Mouse (Mus musculus): ENCODE measurements at regions not wholly inside any gene's neighbourhood (a gene's known extent, or its start where the extent isn't known, plus 50 kb on each side); places are given as distances from the start of the nearest gene placed in this dataset.

- Histone ChIP-seq H3K4me2 (replicated peaks) (no peak overlapping the region), H3K27ac (no peak overlapping the region), H3K9me3 (ENCODE audit: control insufficient read depth, low read length) (no peaks in the 10 kb centered on the region), H3K9ac (no peak overlapping the region), H3K36me3 (replicated peaks; ENCODE audit: control insufficient read depth, insufficient read depth) (no peaks in the 10 kb centered on the region), H3K4me1 (replicated peaks; ENCODE audit: control insufficient read depth, insufficient read depth, low read length) (no peaks in the 10 kb centered on the region), H3K27me3 (ENCODE audit: control insufficient read depth, insufficient read depth, low read length) (no peaks in the 10 kb centered on the region), H3K4me3 (replicated peaks; ENCODE audit: low read length) (no peak overlapping the region)
- WGBS = 40% methylated on average over 3 of the region's 3 CpGs
- ATAC-seq (ENCODE audit: low FRiP score) = no peak
- DNase-seq (ENCODE audit: low spot score) = no peak
Measured at GRCm38 (mm10) chr2:95142151-95142550, 704.2 kb upstream of the Api5 start.

GRCm38 (mm10) chr2:95140116-95140515, 702.2 kb upstream of the Api5 start:
- Histone ChIP-seq H3K9me3 (ENCODE audit: control insufficient read depth, low read length) (no peaks in the 10 kb centered on the region), H3K36me3 (replicated peaks; ENCODE audit: control insufficient read depth, insufficient read depth) (no peaks in the 10 kb centered on the region), H3K4me2 (replicated peaks) (no peak overlapping the region), H3K9ac (no peak overlapping the region), H3K27ac (no peak overlapping the region), H3K4me1 (replicated peaks; ENCODE audit: control insufficient read depth, insufficient read depth, low read length) (no peaks in the 10 kb centered on the region), H3K4me3 (replicated peaks; ENCODE audit: low read length) (no peak overlapping the region), H3K27me3 (ENCODE audit: control insufficient read depth, insufficient read depth, low read length) (no peaks in the 10 kb centered on the region)
- no peak for ATAC-seq (ENCODE audit: low FRiP score)
- 34% methylated on average over 1 of the region's 1 CpGs for WGBS
- no peak for DNase-seq (ENCODE audit: low spot score)

GRCm38 (mm10) chr2:95136636-95137035, 698.7 kb upstream of the Api5 start:
- H3K36me3 ChIP-seq (replicated peaks; ENCODE audit: control insufficient read depth, insufficient read depth) = no peaks in the 10 kb centered on the region
- no peaks in the 10 kb centered on the region for H3K9me3 ChIP-seq (ENCODE audit: control insufficient read depth, low read length)
- 88% methylated on average over 6 of the region's 6 CpGs for WGBS
- DNase-seq (ENCODE audit: low spot score) (no peak), ATAC-seq (ENCODE audit: low FRiP score) (no peak)
- H3K4me3 ChIP-seq (replicated peaks; ENCODE audit: low read length) = no peak overlapping the region
- no peaks in the 10 kb centered on the region for H3K27me3 ChIP-seq (ENCODE audit: control insufficient read depth, insufficient read depth, low read length)
- no peaks in the 10 kb centered on the region for H3K4me1 ChIP-seq (replicated peaks; ENCODE audit: control insufficient read depth, insufficient read depth, low read length)
- H3K27ac ChIP-seq = no peak overlapping the region
- no peak overlapping the region for H3K4me2 ChIP-seq (replicated peaks)
- no peak overlapping the region for H3K9ac ChIP-seq

GRCm38 (mm10) chr2:95131181-95131580, 693.2 kb upstream of the Api5 start:
- Histone ChIP-seq H3K4me2 (replicated peaks) (no peak overlapping the region), H3K27me3 (ENCODE audit: control insufficient read depth, insufficient read depth, low read length) (no peaks in the 10 kb centered on the region), H3K36me3 (replicated peaks; ENCODE audit: control insufficient read depth, insufficient read depth) (no peaks in the 10 kb centered on the region), H3K9ac (no peak overlapping the region), H3K4me3 (replicated peaks; ENCODE audit: low read length) (no peak overlapping the region), H3K9me3 (ENCODE audit: control insufficient read depth, low read length) (no peaks in the 10 kb centered on the region), H3K4me1 (replicated peaks; ENCODE audit: control insufficient read depth, insufficient read depth, low read length) (no peaks in the 10 kb centered on the region), H3K27ac (no peak overlapping the region)
- WGBS = 77% methylated on average over 2 of the region's 2 CpGs
- ATAC-seq (ENCODE audit: low FRiP score) = no peak
- DNase-seq (ENCODE audit: low spot score) = no peak

GRCm38 (mm10) chr2:95128721-95129120, 690.8 kb upstream of the Api5 start:
- Histone ChIP-seq H3K27me3 (ENCODE audit: control insufficient read depth, insufficient read depth, low read length) (no peaks in the 10 kb centered on the region), H3K9ac (no peak overlapping the region), H3K36me3 (replicated peaks; ENCODE audit: control insufficient read depth, insufficient read depth) (no peaks in the 10 kb centered on the region), H3K4me2 (replicated peaks) (no peak overlapping the region), H3K27ac (no peak overlapping the region), H3K4me3 (replicated peaks; ENCODE audit: low read length) (no peak overlapping the region), H3K4me1 (replicated peaks; ENCODE audit: control insufficient read depth, insufficient read depth, low read length) (no peaks in the 10 kb centered on the region), H3K9me3 (ENCODE audit: control insufficient read depth, low read length) (no peaks in the 10 kb centered on the region)
- 59% methylated on average over 1 of the region's 1 CpGs for WGBS
- ATAC-seq (ENCODE audit: low FRiP score) (no peak), DNase-seq (ENCODE audit: low spot score) (peak; percentile 29)

GRCm38 (mm10) chr2:95119544-95119943, 681.6 kb upstream of the Api5 start:
- H3K27ac ChIP-seq = no peak overlapping the region
- ATAC-seq (ENCODE audit: low FRiP score) = no peak
- no peaks in the 10 kb centered on the region for H3K27me3 ChIP-seq (ENCODE audit: control insufficient read depth, insufficient read depth, low read length)
- H3K4me1 ChIP-seq (replicated peaks; ENCODE audit: control insufficient read depth, insufficient read depth, low read length) = peaks cover 4% of the 10 kb centered on the region; the same call in 1 of the 2 replicates
- H3K9me3 ChIP-seq (ENCODE audit: control insufficient read depth, low read length) = no peaks in the 10 kb centered on the region
- no peak overlapping the region for H3K4me3 ChIP-seq (replicated peaks; ENCODE audit: low read length)
- DNase-seq (ENCODE audit: low spot score) = no peak
- no peak overlapping the region for H3K9ac ChIP-seq
- H3K4me2 ChIP-seq (replicated peaks) = no peak overlapping the region
- H3K36me3 ChIP-seq (replicated peaks; ENCODE audit: control insufficient read depth, insufficient read depth) = no peaks in the 10 kb centered on the region

- H3K9me3 ChIP-seq (ENCODE audit: control insufficient read depth, low read length) = no peaks in the 10 kb centered on the region
- no peak for ATAC-seq (ENCODE audit: low FRiP score)
- H3K36me3 ChIP-seq (replicated peaks; ENCODE audit: control insufficient read depth, insufficient read depth) = no peaks in the 10 kb centered on the region
- H3K27me3 ChIP-seq (ENCODE audit: control insufficient read depth, insufficient read depth, low read length) = no peaks in the 10 kb centered on the region
- no peak overlapping the region for H3K27ac ChIP-seq
- DNase-seq (ENCODE audit: low spot score) = no peak
- H3K4me1 ChIP-seq (replicated peaks; ENCODE audit: control insufficient read depth, insufficient read depth, low read length) = no peaks in the 10 kb centered on the region
- WGBS = 85% methylated on average over 5 of the region's 5 CpGs
- no peak overlapping the region for H3K4me2 ChIP-seq (replicated peaks)
- no peak overlapping the region for H3K4me3 ChIP-seq (replicated peaks; ENCODE audit: low read length)
- H3K9ac ChIP-seq = no peak overlapping the region
Measured at GRCm38 (mm10) chr2:95097055-95097454, 659.1 kb upstream of the Api5 start.

- H3K4me2 ChIP-seq (replicated peaks) = no peak overlapping the region
- ATAC-seq (ENCODE audit: low FRiP score) (no peak), DNase-seq (ENCODE audit: low spot score) (no peak)
- no peak overlapping the region for H3K9ac ChIP-seq
- no peaks in the 10 kb centered on the region for H3K27me3 ChIP-seq (ENCODE audit: control insufficient read depth, insufficient read depth, low read length)
- no peaks in the 10 kb centered on the region for H3K9me3 ChIP-seq (ENCODE audit: control insufficient read depth, low read length)
- 0 out of 2 replicates have a peak overlapping the region, but pooled peaks have one; percentile 24 for H3K27ac ChIP-seq
- H3K36me3 ChIP-seq (replicated peaks; ENCODE audit: control insufficient read depth, insufficient read depth) = no peaks in the 10 kb centered on the region
- peaks cover 8% of the 10 kb centered on the region; the same call in 1 of the 2 replicates for H3K4me1 ChIP-seq (replicated peaks; ENCODE audit: control insufficient read depth, insufficient read depth, low read length)
- no peak overlapping the region for H3K4me3 ChIP-seq (replicated peaks; ENCODE audit: low read length)
- WGBS = 9% methylated on average over 1 of the region's 1 CpGs
Measured at GRCm38 (mm10) chr2:95054636-95055035, 616.7 kb upstream of the Api5 start.

GRCm38 (mm10) chr2:95053866-95054265, 615.9 kb upstream of the Api5 start:
- H3K27me3 ChIP-seq (ENCODE audit: control insufficient read depth, insufficient read depth, low read length) = no peaks in the 10 kb centered on the region
- no peak overlapping the region for H3K4me2 ChIP-seq (replicated peaks)
- no peaks in the 10 kb centered on the region for H3K36me3 ChIP-seq (replicated peaks; ENCODE audit: control insufficient read depth, insufficient read depth)
- H3K9me3 ChIP-seq (ENCODE audit: control insufficient read depth, low read length) = no peaks in the 10 kb centered on the region
- no peak for DNase-seq (ENCODE audit: low spot score)
- peak; percentile 75 for ATAC-seq (ENCODE audit: low FRiP score)
- no peak overlapping the region for H3K27ac ChIP-seq
- 76% methylated on average over 3 of the region's 3 CpGs for WGBS
- H3K4me3 ChIP-seq (replicated peaks; ENCODE audit: low read length) = no peak overlapping the region
- H3K9ac ChIP-seq = no peak overlapping the region
- H3K4me1 ChIP-seq (replicated peaks; ENCODE audit: control insufficient read depth, insufficient read depth, low read length) = peaks cover 8% of the 10 kb centered on the region; the same call in 1 of the 2 replicates
